9 mouse cellular contexts compared by ENCODE assay signal in the genomic region with DNA sequence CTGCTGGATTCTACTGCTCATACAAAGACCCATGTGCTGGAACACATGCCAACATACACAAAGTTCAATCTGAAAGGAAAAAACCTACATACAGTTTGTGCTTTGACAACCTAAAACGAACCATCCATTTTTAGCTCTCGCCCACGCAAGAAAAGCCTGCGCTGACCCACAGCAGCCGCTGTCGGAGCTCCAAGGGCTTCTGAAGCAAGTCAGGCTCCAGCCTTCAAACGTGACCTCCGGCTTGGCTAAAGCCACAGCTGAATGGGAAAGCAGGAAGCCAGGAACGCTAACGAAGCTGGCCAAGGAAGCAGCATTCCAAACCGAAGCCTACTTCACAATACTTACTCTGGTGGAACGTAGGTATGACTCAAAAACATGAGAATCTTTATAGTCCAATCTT.
A peak's percentile ranks its signal among the peaks of the same experiment; 100 is the strongest.
DNase-seq lines count a peak whose midpoint lies in the region; ATAC-seq and TF ChIP-seq lines count a peak whose summit lies in the region.
"Had no signal": no experiment of that assay in that cellular context is flagged by ENCODE, and none has a peak within 500 bp of the region (broad histone marks: within the 10 kb centered on the region; RNA-seq: fewer than 3 reads in every experiment).

No protein-coding gene starts in this region.

- H3K27me3 ChIP-seq in heart, embryonic 14.5 days (ENCODE audit: control insufficient read depth, insufficient read depth, low read length) = no peaks in the 10 kb centered on the region
- H3K27me3 ChIP-seq in hindbrain, embryonic 13.5 days = no peaks in the 10 kb centered on the region
- H3K27me3 ChIP-seq: midbrain, embryonic 12.5 days had no signal

- WGBS in heart, embryonic 14.5 days = 31% methylated on average over 12 of the region's 12 CpGs
- WGBS in lung, adult 2 months = 31% methylated on average over 12 of the region's 12 CpGs
- WGBS in hindbrain, embryonic 13.5 days = 82% methylated on average over 12 of the region's 12 CpGs

- H3K27ac ChIP-seq in heart, embryonic 14.5 days (replicated peaks in 1 of 2; ENCODE audit: control insufficient read depth in 1 of 2, insufficient read depth in 1 of 2, low read depth in 2 of 2, low read length in 2 of 2) = peak overlapping the region; percentile 17 to 78; a peak in 3 of 4 replicates
- H3K27ac ChIP-seq in hindbrain, embryonic 13.5 days = no peak overlapping the region
- H3K27ac ChIP-seq: midbrain, embryonic 12.5 days had no signal

- H3K9me3 ChIP-seq in heart, embryonic 14.5 days (ENCODE audit: control insufficient read depth, low read length) = no peaks in the 10 kb centered on the region
- H3K9me3 ChIP-seq in hindbrain, embryonic 13.5 days = no peaks in the 10 kb centered on the region
- H3K9me3 ChIP-seq: midbrain, embryonic 12.5 days had no signal

- H3K36me3 ChIP-seq in heart, embryonic 14.5 days (ENCODE audit: control insufficient read depth, insufficient read depth, low read length) = no peaks in the 10 kb centered on the region
- H3K36me3 ChIP-seq in hindbrain, embryonic 13.5 days = peaks cover 3% of the 10 kb centered on the region; the same call in 1 of the 2 replicates

- H3K4me2 ChIP-seq in heart, embryonic 14.5 days (ENCODE audit: low read length) = peak overlapping the region; percentile 41
- no peak overlapping the region for H3K4me2 ChIP-seq in hindbrain, embryonic 13.5 days
- H3K4me2 ChIP-seq: midbrain, embryonic 12.5 days had no signal

- H3K4me3 ChIP-seq in heart, embryonic 14.5 days (ENCODE audit: control insufficient read depth in 1 of 2, insufficient read depth in 1 of 2, low read depth in 1 of 2, low read length in 2 of 2) = no peak overlapping the region
- no peak overlapping the region for H3K4me3 ChIP-seq in lung, adult 2 months (replicated peaks; ENCODE audit: extremely low read depth, low read depth, low read length)
- no peak overlapping the region for H3K4me3 ChIP-seq in hindbrain, embryonic 13.5 days
- H3K4me3 ChIP-seq: midbrain, embryonic 12.5 days had no signal

- H3K9ac ChIP-seq in heart, embryonic 14.5 days (ENCODE audit: low read length) = peak overlapping the region; percentile 31; the same call in 1 of the 2 replicates
- no peak overlapping the region for H3K9ac ChIP-seq in hindbrain, embryonic 13.5 days
- H3K9ac ChIP-seq: midbrain, embryonic 12.5 days had no signal

- ATAC-seq in heart, embryonic 14.5 days (ENCODE audit: insufficient number of reproducible peaks, insufficient read depth, low FRiP score, low read depth) = no peak
- no peak for ATAC-seq in activated CD4-positive, CD25-positive, alpha-beta regulatory T cell, adult 4 months
- ATAC-seq in hindbrain, embryonic 13.5 days (ENCODE audit: low FRiP score) = no peak

- peak; percentile 51 to 88 for DNase-seq in adrenal gland, adult (ENCODE audit: inconsistent age in 2 of 2, low spot score in 1 of 2)
- no peak for DNase-seq in adrenal gland, postnatal 4 days (ENCODE audit: low spot score in 2 of 2)
- DNase-seq in cerebellum, adult 9-10 months = peak; percentile 57
- DNase-seq in lung, adult 2 months = peak; percentile 23
- DNase-seq in embryo, embryonic 10.5 days (ENCODE audit: low spot score) = no peak

- H3K4me1 ChIP-seq in heart, embryonic 14.5 days (ENCODE audit: control insufficient read depth in 2 of 2, insufficient read depth in 2 of 2, low read length in 2 of 2) = peaks cover 7 to 22% of the 10 kb centered on the region in 2 experiments
- peaks cover 4% of the 10 kb centered on the region; the same call in 1 of the 2 replicates for H3K4me1 ChIP-seq in lung, adult 2 months (ENCODE audit: control insufficient read depth, insufficient read depth, low read length)
- peaks cover 23% of the 10 kb centered on the region; the same call in 1 of the 2 replicates for H3K4me1 ChIP-seq in hindbrain, embryonic 13.5 days (replicated peaks)

- TF ChIP-seq CTCF in lung, adult 2 months (IDR thresholded peaks at IDR 0.05; ENCODE audit: insufficient read depth, low read length) = no peak

- TF ChIP-seq POLR2A in lung, adult 2 months (IDR thresholded peaks at IDR 0.05; ENCODE audit: borderline replicate concordance, extremely low read depth, low read depth, low read length) = no peak

Comparison
In these comparisons a context has a peak if more than half of its experiments do, and no peak if none do; other contexts are left out.
1. DNase-seq: peak in adrenal gland, adult (2 of 2), cerebellum, adult 9-10 months (single experiment) and lung, adult 2 months (single experiment); none in adrenal gland, postnatal 4 days (0 of 2) and embryo, embryonic 10.5 days (single experiment).